Mouse (Mus musculus): ENCODE data around the gene Fam118b.

DNA sequence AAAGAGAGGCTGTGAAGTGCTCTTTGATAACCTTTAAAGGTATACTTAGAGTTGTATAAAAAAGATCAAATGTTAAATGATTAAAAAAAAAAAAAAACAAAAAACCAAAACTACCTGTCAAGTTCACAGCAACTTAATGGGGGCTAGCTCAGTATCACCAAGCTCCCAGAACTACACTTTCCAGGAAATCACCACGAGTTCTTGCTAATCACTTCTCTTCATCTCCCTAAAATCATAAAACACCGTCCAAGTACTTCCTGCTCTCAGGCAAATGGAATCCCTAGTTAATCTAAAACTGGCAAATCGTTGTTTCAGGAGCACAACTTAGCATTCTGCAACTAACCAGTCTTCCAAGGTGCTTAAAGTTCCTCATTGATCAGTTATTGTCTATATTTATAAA is 3.1 kb downstream of the Fam118b start:
- no peak for TF ChIP-seq CTCF (IDR thresholded peaks at IDR 0.05; ENCODE audit: extremely low read depth, insufficient read depth, low read length)
- no peak for TF ChIP-seq POLR2A (IDR thresholded peaks at IDR 0.05; ENCODE audit: extremely low read depth, insufficient read depth, low read length)
